Mouse (Mus musculus) c-Kit-positive CD71-positive TER-119-positive erythroid progenitor cells, embryonic 14.5 days (primary cell): ENCODE results near the gene Snd1.

Source experiments
- DNase-seq: peaks from one replicate; pipeline ENCODE4 v3.0.0-alpha.2; 2013; ENCODE audit warnings: low spot score

Snd1 gene

GRCm38 (mm10) chr6:28706108-28706975, 231.4 kb downstream of the Snd1 start:
- DNase-seq = no peak

GRCm38 (mm10) chr6:28706976-28707592, 232.1 kb downstream of the Snd1 start:
- DNase-seq = peak; percentile 66

- no peak for DNase-seq
These were observed 235.1 kb downstream of the Snd1 start for GRCm38 (mm10) chr6:28710035-28710434.

- DNase-seq = no peak
These were observed 242.4 kb downstream of the Snd1 start for GRCm38 (mm10) chr6:28717203-28717844.

- no peak for DNase-seq
These were observed 242.9 kb downstream of the Snd1 start for GRCm38 (mm10) chr6:28717845-28718237.

- no peak for DNase-seq
These were observed 245.6 kb downstream of the Snd1 start for GRCm38 (mm10) chr6:28720391-28721171.

GRCm38 (mm10) chr6:28723059-28723458, 248.1 kb downstream of the Snd1 start:
- no peak for DNase-seq

- DNase-seq = no peak
These were observed 249.8 kb downstream of the Snd1 start for GRCm38 (mm10) chr6:28724776-28725175.

- DNase-seq = no peak
These were observed 254.3 kb downstream of the Snd1 start for GRCm38 (mm10) chr6:28729236-28729635.

GRCm38 (mm10) chr6:28729649-28730048, 254.7 kb downstream of the Snd1 start:
- no peak for DNase-seq

- DNase-seq = no peak
These were observed 256.3 kb downstream of the Snd1 start for GRCm38 (mm10) chr6:28731246-28731645.

GRCm38 (mm10) chr6:28733884-28734647, 259.1 kb downstream of the Snd1 start:
- no peak for DNase-seq

- no peak for DNase-seq
These were observed 260.2 kb downstream of the Snd1 start for GRCm38 (mm10) chr6:28735116-28735515.

- DNase-seq = no peak
These were observed 261.7 kb downstream of the Snd1 start for GRCm38 (mm10) chr6:28736665-28737064.

GRCm38 (mm10) chr6:28737601-28738000, 262.7 kb downstream of the Snd1 start:
- no peak for DNase-seq

- DNase-seq = no peak
These were observed 268.6 kb downstream of the Snd1 start for GRCm38 (mm10) chr6:28743586-28743985.

- peak; percentile 22 for DNase-seq
These were observed 270.9 kb downstream of the Snd1 start for GRCm38 (mm10) chr6:28745864-28746263.

- no peak for DNase-seq
These were observed 272.1 kb downstream of the Snd1 start for GRCm38 (mm10) chr6:28747025-28747424.

- DNase-seq = no peak
These were observed 273.2 kb downstream of the Snd1 start for GRCm38 (mm10) chr6:28747931-28748670.

- no peak for DNase-seq
These were observed 274.3 kb downstream of the Snd1 start for GRCm38 (mm10) chr6:28749224-28749623.

GRCm38 (mm10) chr6:28751186-28751585, 276.2 kb downstream of the Snd1 start:
- DNase-seq = no peak
